Mouse (Mus musculus) ES-E14 (cell line): ENCODE measurements around the gene Tmem274.

ENCODE experiments used
- HCFC1 ChIP-seq: IDR thresholded peaks from 2 replicates; pipeline ENCODE4 v1.6.1; 2012; ENCODE audit warnings: low read length, inconsistent platforms, borderline replicate concordance; ENCODE audit not compliant: insufficient read depth
- MAFK ChIP-seq: IDR thresholded peaks from 2 replicates; pipeline ENCODE4 v1.6.1; 2014; ENCODE audit warnings: mild to moderate bottlenecking, low read depth, low read length, inconsistent platforms; ENCODE audit not compliant: insufficient read depth
- ZC3H11A ChIP-seq: IDR thresholded peaks from 2 replicates; pipeline ENCODE4 v1.6.1; 2012; ENCODE audit warnings: low read depth, mild to moderate bottlenecking, inconsistent platforms, low read length, borderline replicate concordance
- ZNF384 ChIP-seq: IDR thresholded peaks from 2 replicates; pipeline ENCODE4 v1.6.1; 2012; ENCODE audit warnings: low read depth, low read length, inconsistent platforms

GRCm38 (mm10) chr4:149487729-149488128 is 10.6 kb downstream of the Tmem274 start:
- no peak for TF ChIP-seq MAFK
- TF ChIP-seq HCFC1, result no peak
- TF ChIP-seq ZNF384, result no peak
- no peak for TF ChIP-seq ZC3H11A
